Mouse (Mus musculus): ENCODE results near the gene B4galt4. TPM values are rescaled to one million over a fixed set of nuclear protein-coding genes. Genes with fewer than 3 reads are reported as not detected.

B4galt4 gene
- total and polyA plus RNA-seq, 3 experiments: not detected

- Histone ChIP-seq H3K27me3 (ENCODE audit: control insufficient read depth in 1 of 2, insufficient read depth in 2 of 2, low read length in 2 of 2) (peaks cover 0 to 1% of the 10 kb centered on the region in 2 experiments; a peak in 1 of 4 replicates), H3K79me2 (ENCODE audit: control insufficient read depth, insufficient read depth, low read length, poor library complexity) (no peaks in the 10 kb centered on the region), H3K36me3 (ENCODE audit: control insufficient read depth in 1 of 2, insufficient read depth in 2 of 2, low read length in 2 of 2) (no peaks in the 10 kb centered on the region), H3K4me3 (ENCODE audit: control insufficient read depth in 1 of 2, insufficient read depth in 1 of 2, low read depth in 2 of 2, low read length in 2 of 2) (no peak overlapping the region), H3K4me1 (ENCODE audit: control insufficient read depth in 1 of 2, insufficient read depth in 2 of 2, low read length in 2 of 2) (no peaks in the 10 kb centered on the region), H3K9ac (ENCODE audit: control insufficient read depth, low read depth, low read length, poor library complexity, severe bottlenecking) (no peak overlapping the region), H3K27ac (ENCODE audit: control insufficient read depth, low read depth, low read length) (no peak overlapping the region), H3K9me3 (replicated peaks; ENCODE audit: insufficient read depth, low read length) (no peaks in the 10 kb centered on the region)
- no peak for DNase-seq (ENCODE audit: low read depth, low spot score)
- TF ChIP-seq MEF2A (IDR thresholded peaks at IDR 0.05; ENCODE audit: extremely low read depth, insufficient replicate concordance, low read depth, low read length, poor library complexity, severe bottlenecking) (no peak), NELFE (IDR thresholded peaks at IDR 0.05; ENCODE audit: low read depth, low read length) (no peak), USF2 (IDR thresholded peaks at IDR 0.05; ENCODE audit: borderline replicate concordance in 1 of 2, insufficient read depth in 1 of 2, low read depth in 1 of 2, low read length in 2 of 2) (no peak), TBP (IDR thresholded peaks at IDR 0.05; ENCODE audit: low read depth, low read length) (no peak), E2F4 (IDR thresholded peaks at IDR 0.05; ENCODE audit: borderline replicate concordance, low read depth, low read length) (no peak), POLR2AphosphoS5 (IDR thresholded peaks at IDR 0.05; ENCODE audit: borderline replicate concordance, low read depth, low read length) (no peak), HCFC1 (IDR thresholded peaks at IDR 0.05; ENCODE audit: low read depth, low read length) (no peak), RCOR1 (IDR thresholded peaks at IDR 0.05; ENCODE audit: low read depth, low read length) (no peak), MAZ (IDR thresholded peaks at IDR 0.05; ENCODE audit: low read depth, low read length) (no peak), RAD21 (IDR thresholded peaks at IDR 0.05; ENCODE audit: low read depth, low read length) (no peak), CHD1 (IDR thresholded peaks at IDR 0.05; ENCODE audit: low read depth, low read length) (no peak), ETS1 (IDR thresholded peaks at IDR 0.05; ENCODE audit: low read depth, low read length) (no peak), EP300 (IDR thresholded peaks at IDR 0.05; ENCODE audit: low read depth in 1 of 2, low read length in 2 of 2) (no peak), GABPA (IDR thresholded peaks at IDR 0.05; ENCODE audit: low read depth, low read length) (no peak), ZKSCAN1 (IDR thresholded peaks at IDR 0.05; ENCODE audit: low read depth, low read length) (no peak), MAX (IDR thresholded peaks at IDR 0.05; ENCODE audit: low read length) (no peak), ELF1 (IDR thresholded peaks at IDR 0.05; ENCODE audit: low read depth, low read length) (no peak), MAFK (IDR thresholded peaks at IDR 0.05; ENCODE audit: borderline replicate concordance, low read depth, low read length) (no peak), CHD2 (IDR thresholded peaks at IDR 0.05; ENCODE audit: low read length) (no peak), SIN3A (IDR thresholded peaks at IDR 0.05; ENCODE audit: low read length) (no peak)
These were observed 13.4 kb upstream of the B4galt4 start for GRCm38 (mm10) chr16:38728576-38729132.

- no peaks in the 10 kb centered on the region for H3K9me3 ChIP-seq (replicated peaks; ENCODE audit: insufficient read depth, low read length)
- no peak overlapping the region for H3K9ac ChIP-seq (ENCODE audit: control insufficient read depth, low read depth, low read length, poor library complexity, severe bottlenecking)
- H3K79me2 ChIP-seq (ENCODE audit: control insufficient read depth, insufficient read depth, low read length, poor library complexity): no peaks in the 10 kb centered on the region
- no peak for DNase-seq (ENCODE audit: low read depth, low spot score)
- no peak overlapping the region for H3K27ac ChIP-seq (ENCODE audit: control insufficient read depth, low read depth, low read length)
- H3K27me3 ChIP-seq (ENCODE audit: control insufficient read depth in 1 of 2, insufficient read depth in 2 of 2, low read length in 2 of 2): peaks cover 0 to 1% of the 10 kb centered on the region in 2 experiments; a peak in 1 of 4 replicates
- TF ChIP-seq USF1 (IDR thresholded peaks at IDR 0.05; ENCODE audit: low read depth, low read length) (no peak), TCF12 (IDR thresholded peaks at IDR 0.05; ENCODE audit: low read depth, low read length) (no peak), ZC3H11A (IDR thresholded peaks at IDR 0.05; ENCODE audit: low read depth, low read length) (no peak), ZMIZ1 (IDR thresholded peaks at IDR 0.05; ENCODE audit: low read depth, low read length) (no peak), RCOR1 (IDR thresholded peaks at IDR 0.05; ENCODE audit: low read depth, low read length) (no peak), MAZ (IDR thresholded peaks at IDR 0.05; ENCODE audit: low read depth, low read length) (no peak), CTCF (IDR thresholded peaks at IDR 0.05 in 2 of 3, conservative IDR thresholded peaks at IDR 0.05 in 1 of 3; ENCODE audit: control insufficient read depth in 1 of 3, insufficient read depth in 1 of 3, low read depth in 2 of 3, low read length in 3 of 3, poor library complexity in 1 of 3, severe bottlenecking in 1 of 3) (no peak), BHLHE40 (IDR thresholded peaks at IDR 0.05; ENCODE audit: borderline replicate concordance, low read depth, low read length) (no peak), CHD1 (IDR thresholded peaks at IDR 0.05; ENCODE audit: low read depth, low read length) (no peak), MYC (IDR thresholded peaks at IDR 0.05; ENCODE audit: low read depth, low read length) (no peak), ELF1 (IDR thresholded peaks at IDR 0.05; ENCODE audit: low read depth, low read length) (no peak), CHD2 (IDR thresholded peaks at IDR 0.05; ENCODE audit: low read length) (no peak), POLR2AphosphoS5 (IDR thresholded peaks at IDR 0.05; ENCODE audit: borderline replicate concordance, low read depth, low read length) (no peak), TBP (IDR thresholded peaks at IDR 0.05; ENCODE audit: low read depth, low read length) (no peak), MYB (IDR thresholded peaks at IDR 0.05; ENCODE audit: low read depth, low read length) (no peak), MEF2A (IDR thresholded peaks at IDR 0.05; ENCODE audit: extremely low read depth, insufficient replicate concordance, low read depth, low read length, poor library complexity, severe bottlenecking) (no peak), HCFC1 (IDR thresholded peaks at IDR 0.05; ENCODE audit: low read depth, low read length) (no peak)
- no peak overlapping the region for H3K4me3 ChIP-seq (ENCODE audit: control insufficient read depth in 1 of 2, insufficient read depth in 1 of 2, low read depth in 2 of 2, low read length in 2 of 2)
- H3K4me1 ChIP-seq (ENCODE audit: control insufficient read depth in 1 of 2, insufficient read depth in 2 of 2, low read length in 2 of 2): no peaks in the 10 kb centered on the region
- H3K36me3 ChIP-seq (ENCODE audit: control insufficient read depth in 1 of 2, insufficient read depth in 2 of 2, low read length in 2 of 2): no peaks in the 10 kb centered on the region
These were observed 12.9 kb upstream of the B4galt4 start for GRCm38 (mm10) chr16:38729139-38729538.
